Mouse (Mus musculus) thymus, postnatal 36 days (tissue): ENCODE measurements at regions not wholly inside any gene's neighbourhood (a gene's known extent, or its start where the extent isn't known, plus 50 kb on each side); places are given as distances from the start of the nearest gene placed in this dataset.
A peak's percentile ranks its signal among the peaks of the same experiment; 100 is the strongest.

Experiments used
- DNase-seq, 2 experiments: peaks; one replicate each; pipeline ENCODE4 v3.0.0; 2022; ENCODE audit warnings: mixed read lengths in 2 of 2

- DNase-seq = no peak
Measured at GRCm38 (mm10) chr11:82668026-82668425, 96.1 kb downstream of the Cct6b start.

GRCm38 (mm10) chr11:82664076-82664475 is 100.0 kb downstream of the Cct6b start:
- no peak for DNase-seq

DNA sequence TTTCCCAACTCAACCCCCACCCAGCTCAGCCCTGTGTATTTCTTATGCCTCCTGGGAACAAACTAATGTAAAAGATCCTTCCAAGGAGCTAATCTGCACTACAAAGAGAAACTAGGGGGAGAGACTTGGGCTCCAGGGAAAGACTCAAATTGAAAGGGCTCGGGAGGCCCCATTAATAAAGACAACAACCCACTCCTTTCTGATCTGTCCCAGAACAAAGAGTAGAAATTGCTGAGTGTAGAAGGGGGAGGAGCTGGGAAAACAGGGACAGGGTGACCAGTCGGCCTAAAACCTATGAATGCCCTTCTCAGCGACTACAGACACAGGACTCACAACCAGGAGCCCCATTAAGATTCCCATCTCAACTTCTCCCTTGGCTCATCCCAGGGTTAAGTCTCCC is 102.0 kb downstream of the Cct6b start:
- DNase-seq = no peak

- DNase-seq = no peak
Measured at GRCm38 (mm10) chr11:82651751-82652150, 112.4 kb downstream of the Cct6b start.

DNA sequence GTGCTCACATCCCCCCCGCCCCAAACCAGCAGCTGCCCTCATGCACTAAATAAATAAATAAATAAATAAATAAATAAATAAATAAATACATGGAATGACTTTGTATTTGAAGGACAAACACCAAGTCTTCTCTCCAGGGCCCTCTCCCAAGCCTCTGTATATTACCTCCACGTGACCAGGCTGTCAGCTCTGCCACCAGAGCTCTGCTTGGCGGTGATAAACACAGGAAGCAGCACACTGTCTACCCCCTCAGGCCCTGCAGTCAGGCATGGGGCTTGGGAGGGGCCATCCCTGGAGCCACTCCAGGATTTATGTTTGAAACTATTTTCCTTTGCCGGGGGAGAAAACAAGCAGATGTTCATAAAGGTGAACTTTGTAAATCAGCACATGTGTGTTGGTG is 125.6 kb downstream of the Cct6b start:
- no peak for DNase-seq

DNA sequence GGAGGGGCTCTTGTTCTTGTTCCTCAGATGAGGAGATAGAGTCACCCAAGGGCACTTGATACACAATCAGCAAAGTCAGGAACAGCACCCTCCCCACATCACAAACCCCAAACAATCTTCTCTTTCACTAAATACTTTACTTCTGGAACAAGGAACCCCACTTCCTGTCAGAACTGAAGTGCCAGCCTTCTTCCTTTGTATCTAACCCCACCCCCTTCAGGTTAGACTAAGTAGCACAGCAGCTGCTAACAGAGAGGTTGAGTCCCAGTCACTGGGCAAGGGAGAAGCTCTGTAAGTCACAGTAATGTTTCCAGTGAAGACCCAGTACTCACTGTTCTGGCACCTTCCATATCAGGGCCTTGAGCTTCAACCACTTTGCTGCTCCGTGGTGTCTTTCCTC is 131.9 kb downstream of the Cct6b start:
- peak; percentile 8 to 19 for DNase-seq

GRCm38 (mm10) chr11:82631387-82631786 is 132.7 kb downstream of the Cct6b start:
- DNase-seq = no peak

DNA sequence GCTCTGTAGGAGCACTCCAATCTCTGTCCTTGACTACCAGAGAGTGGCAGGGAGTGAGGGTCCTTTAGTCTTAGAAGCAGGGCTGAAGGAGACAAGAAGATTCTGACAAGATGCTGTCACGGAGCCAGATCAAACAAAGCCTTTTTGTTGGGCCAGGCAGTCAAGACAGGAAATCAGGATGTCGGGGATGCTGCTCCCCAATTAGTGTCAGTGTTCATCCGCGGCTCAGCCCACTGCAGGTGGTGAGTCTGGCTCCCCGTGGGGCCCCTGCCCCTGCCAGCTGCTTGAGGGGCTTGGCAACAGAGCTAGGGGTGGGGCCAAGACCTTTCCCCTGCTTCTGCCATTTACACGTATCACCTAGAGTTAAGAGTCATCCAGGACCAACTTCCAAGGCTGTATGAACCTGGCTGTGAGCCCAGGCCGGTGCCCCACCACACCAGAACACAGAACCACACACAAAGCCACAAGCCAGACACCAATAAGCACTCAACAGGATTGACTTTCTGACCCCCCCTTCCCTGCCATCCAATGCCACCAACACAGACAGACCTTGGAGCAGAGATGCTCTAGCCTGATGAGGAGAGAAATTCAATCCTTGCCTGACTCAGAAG is 137.5 kb downstream of the Cct6b start:
- DNase-seq = no peak

DNA sequence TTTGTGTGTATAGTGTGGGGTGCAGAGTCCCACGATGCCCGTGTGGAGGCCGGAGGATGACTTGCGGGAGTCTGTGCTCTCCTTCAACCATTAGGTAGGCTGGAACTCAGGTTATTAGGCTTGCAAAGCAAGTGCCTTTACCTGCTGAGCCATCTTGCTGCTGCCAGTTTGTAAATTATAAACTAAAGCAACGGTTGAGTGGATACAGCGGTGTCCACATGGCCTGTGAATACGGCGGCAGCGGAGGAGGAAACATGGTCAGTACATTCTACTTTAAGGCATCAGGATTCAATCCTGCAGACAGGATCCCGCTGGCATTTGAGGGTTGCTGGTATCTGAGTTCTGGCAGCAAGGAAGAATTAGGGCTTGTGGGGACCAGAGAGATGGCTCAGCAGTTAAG is 143.1 kb downstream of the Cct6b start:
- DNase-seq = no peak

DNA sequence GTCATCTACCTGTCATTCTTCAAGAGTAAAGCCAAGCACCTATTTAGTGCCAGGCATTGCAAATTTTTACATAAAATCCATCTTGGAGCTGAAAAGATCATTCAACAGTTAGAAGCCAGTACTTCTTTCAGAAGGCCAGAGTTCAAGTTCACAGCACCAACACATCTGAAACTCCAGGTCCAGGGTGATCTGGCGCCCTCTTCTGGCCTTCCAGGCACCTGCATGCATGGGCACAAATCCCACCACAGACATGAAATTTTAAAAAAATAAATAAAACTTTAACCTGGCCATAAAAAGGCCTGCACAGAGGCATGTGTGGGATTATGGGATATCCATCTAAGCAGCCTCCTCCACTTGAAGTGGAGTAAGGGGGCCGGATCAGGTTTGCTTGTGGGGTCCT is 144.7 kb downstream of the Cct6b start:
- DNase-seq = peak in 1 of 2 experiments; percentile 9

- DNase-seq = no peak
Measured at GRCm38 (mm10) chr11:82618457-82618856, 145.7 kb downstream of the Cct6b start.

- DNase-seq = no peak
Measured at GRCm38 (mm10) chr11:82616856-82617255, 147.3 kb downstream of the Cct6b start.

DNA sequence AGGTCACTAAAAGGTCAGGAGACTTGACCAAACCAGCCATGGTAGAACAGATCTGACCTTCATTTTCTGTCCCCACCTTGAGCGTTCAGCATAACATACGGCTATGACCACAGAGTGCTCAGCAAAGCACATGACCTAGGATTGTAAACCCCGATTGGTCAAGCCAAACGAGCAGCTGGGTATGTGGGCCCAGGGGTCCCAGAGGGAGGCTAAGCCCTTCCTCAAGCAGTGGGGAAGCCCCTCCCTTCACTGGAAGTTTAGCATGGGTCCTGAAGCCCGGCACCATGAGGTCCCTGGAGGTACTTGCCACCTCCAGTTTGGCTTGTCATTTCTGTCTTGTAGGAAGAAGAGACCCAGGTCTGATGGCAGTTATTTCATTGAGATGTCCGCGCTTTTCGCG is 149.8 kb downstream of the Cct6b start:
- no peak for DNase-seq

DNA sequence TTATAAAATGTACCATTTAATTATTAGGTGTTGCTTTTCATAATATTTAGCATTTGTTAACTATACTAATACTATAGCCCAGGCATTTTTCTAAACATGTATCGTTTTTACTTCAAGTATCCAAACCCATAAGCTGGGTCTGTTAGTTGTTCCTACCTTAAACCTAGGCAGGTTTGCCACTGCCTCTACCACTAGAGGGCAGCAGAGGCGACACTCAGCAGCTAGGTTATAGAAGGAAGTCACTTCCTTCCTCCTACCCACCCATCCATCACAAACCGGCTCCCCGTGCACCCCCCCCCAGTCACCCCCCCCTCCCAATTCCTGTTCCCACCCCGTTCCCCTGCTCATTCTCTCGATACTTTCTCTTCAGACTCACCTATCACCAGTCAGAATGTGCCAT is 150.6 kb downstream of the Cct6b start:
- DNase-seq = peak; percentile 66 to 71

- no peak for DNase-seq
Measured at GRCm38 (mm10) chr11:82612026-82612425, 152.1 kb downstream of the Cct6b start.

DNA sequence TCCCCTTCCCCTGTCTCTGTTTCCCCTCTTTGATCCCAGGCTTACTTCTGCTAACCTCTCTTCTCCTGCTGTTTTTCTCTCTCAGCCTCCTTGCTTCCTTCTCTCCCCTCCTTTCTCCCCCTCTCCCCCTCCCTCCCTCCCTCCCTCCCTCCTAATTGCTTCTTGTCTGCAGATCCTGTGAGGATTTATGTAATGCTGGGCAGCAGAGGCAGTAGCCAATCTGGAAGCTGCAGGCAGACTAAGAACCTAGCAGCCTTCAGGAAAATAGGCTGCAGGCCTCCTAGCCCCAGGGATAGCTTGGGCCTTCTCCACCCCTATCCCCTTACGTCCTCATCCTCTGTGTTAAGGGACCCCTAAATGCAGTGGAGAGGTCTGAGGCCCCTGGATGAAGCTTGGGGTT is 155.2 kb downstream of the Cct6b start:
- DNase-seq = no peak

DNA sequence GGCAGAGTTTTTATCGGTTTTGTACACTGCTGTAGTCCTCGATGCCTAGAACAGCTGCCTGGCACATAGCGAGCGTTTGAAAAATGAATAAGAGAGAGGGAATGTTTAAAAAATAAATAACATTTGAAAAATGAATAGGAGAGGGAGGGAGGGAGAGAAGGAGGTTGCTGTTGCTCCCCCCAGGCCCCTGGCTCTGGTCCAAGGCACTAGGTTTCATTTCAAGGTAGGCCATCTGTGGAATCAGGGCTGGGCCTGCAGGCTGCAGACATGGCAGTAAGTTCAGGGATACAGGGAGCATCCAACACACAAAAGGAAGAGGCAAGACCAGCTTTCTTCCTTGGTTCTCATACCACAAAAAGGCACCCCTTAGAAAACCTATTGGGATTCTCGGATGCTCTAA is 156.5 kb downstream of the Cct6b start:
- no peak for DNase-seq

- DNase-seq = no peak
Measured at GRCm38 (mm10) chr11:82604251-82604835, 159.8 kb downstream of the Cct6b start.

DNA sequence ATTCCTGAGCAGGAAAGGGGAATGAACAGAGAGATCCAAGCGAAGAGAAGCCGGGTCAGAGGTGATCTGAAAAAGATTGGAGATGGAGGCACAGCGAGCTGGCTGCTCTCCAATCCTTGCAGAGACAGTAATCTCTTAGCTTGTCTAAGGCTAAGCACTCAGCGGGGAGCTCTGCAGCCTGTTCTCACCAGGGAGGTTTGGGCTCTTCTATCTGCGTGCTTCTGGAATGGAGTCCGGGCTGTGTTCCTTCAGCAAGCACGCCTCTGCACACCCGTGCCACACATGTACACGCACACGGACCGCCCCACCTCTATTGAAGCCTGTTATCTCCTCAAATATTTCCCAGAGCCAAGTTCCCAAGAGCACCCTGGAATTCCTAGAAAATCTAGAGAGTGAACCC is 161.3 kb downstream of the Cct6b start:
- DNase-seq = no peak

- no peak for DNase-seq
Measured at GRCm38 (mm10) chr11:82602250-82602649, 161.9 kb downstream of the Cct6b start.

DNA sequence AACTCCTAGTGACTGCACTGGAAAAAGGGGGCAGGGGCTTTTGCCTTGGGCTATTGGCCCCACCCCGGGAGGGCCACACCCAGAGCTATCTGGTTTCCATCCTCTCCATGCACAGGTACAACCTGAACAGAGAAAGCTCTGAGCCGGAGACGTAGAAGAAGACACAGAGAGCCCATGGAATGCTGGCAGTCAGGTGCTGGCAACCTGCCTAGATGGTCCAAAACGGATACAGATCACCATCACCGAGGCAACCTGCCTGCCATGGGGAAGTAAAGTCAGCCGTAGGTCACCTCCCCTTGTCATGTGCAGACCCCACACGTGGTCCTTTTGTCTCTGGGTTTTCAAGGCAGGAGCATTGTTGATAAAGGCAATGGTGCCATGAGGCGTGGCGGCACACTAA is 164.0 kb downstream of the Cct6b start:
- no peak for DNase-seq

DNA sequence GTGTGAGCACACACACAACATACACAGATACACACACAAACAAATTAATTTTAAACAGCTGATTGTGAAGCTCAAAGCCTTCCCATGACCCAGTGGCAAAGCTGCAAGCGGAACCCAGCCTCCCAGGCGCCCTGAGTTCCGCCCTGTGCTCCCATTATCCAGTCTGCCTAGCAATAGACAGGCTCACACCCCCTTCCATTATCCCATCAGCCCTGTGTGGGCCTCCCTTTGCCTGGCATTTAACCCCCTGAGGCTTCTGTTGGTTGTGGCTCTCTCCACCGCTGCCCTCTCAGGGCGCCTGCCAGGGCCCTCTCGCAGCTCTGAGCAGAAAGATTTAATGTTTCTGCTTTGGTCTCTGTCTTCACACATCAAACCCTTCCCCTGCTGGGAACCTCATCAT is 166.4 kb downstream of the Cct6b start:
- DNase-seq = no peak

DNA sequence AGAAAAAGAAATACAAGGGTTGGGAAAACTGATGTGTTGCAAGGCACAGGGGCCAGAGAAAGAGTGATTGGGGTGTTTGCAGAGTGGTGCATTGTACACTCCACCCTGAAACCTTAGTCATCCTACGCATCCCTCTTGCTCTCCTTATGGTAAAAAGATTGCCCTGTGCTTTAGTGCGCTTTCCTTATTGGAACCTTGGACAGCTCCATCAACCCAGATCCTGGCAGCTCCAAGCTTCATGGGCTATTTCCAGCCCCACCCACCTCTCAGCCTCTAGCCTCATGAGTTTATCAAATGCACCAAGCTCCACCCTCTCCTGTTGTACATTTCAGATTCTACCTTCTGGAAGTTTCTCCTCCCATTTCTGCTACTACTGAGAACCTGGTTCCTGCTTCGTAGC is 167.3 kb downstream of the Cct6b start:
- DNase-seq = no peak

- no peak for DNase-seq
Measured at GRCm38 (mm10) chr11:82589761-82590160, 174.4 kb downstream of the Cct6b start.

DNA sequence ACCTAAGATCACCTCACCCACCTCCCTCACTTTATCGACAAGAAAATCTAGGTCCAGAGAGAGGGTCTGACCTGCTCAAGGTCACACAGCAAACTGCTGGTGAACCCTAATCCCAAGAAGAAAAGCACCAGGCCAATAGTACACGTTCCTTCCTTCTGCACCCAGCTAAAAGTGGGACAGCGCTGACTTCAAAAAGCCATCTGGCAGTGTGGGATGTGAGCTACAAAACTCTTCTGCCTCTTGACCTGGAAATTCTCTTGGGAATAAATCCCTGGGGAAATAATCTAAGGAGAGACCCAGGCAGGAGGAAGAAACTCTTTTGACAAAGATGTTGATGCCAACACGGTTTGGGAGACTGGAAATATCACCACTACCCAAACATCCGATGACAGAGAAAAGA is 175.4 kb downstream of the Cct6b start:
- no peak for DNase-seq
